Mouse (Mus musculus) lung, adult 2 months (tissue): ENCODE measurements around the gene Tusc2. TPM values are rescaled to one million over a fixed set of nuclear protein-coding genes. Genes with fewer than 3 reads are reported as not detected.

Experiments
- DNase-seq: peaks from one replicate; pipeline ENCODE4 v3.0.0; 2022
- H3K4me1 ChIP-seq: fragments of 200-500 bp; 2 replicates; pipeline ENCODE4 v1.6.1; 2011; ENCODE audit warnings: low read length; ENCODE audit not compliant: control insufficient read depth, insufficient read depth
- H3K4me3 ChIP-seq: fragments of 200-500 bp; replicated peaks from 2 replicates; pipeline ENCODE3; 2011; ENCODE audit warnings: low read depth, mild to moderate bottlenecking, control low read depth, low read length; ENCODE audit errors: extremely low read depth
- CTCF ChIP-seq: fragments of 200-500 bp; IDR thresholded peaks from 2 replicates; pipeline ENCODE4 v1.5.1; 2011; ENCODE audit warnings: mild to moderate bottlenecking, low read length, control low read depth; ENCODE audit not compliant: insufficient read depth
- POLR2A ChIP-seq: fragments of 200-500 bp; IDR thresholded peaks from 2 replicates; pipeline ENCODE4 v1.6.1; 2011; ENCODE audit warnings: low read depth, mild to moderate bottlenecking, control low read depth, low read length, borderline replicate concordance; ENCODE audit errors: extremely low read depth
- WGBS: fragments of 180-500 bp; shearing (Covaris S2); methylation state at CpG from one replicate; pipeline ENCODE4 v1.1.7; 2018; 5-methylcytosine and 5-hydroxymethylcytosine counted together
- polyA plus RNA-seq: library from polyadenylated mRNA; depleted of rRNA; stranded (reverse); fragments of >200 nt; gene quantifications from 2 replicates; pipeline ENCODE4 v1.2.3, GENCODE M21; 2012

The Tusc2 gene
- polyA plus RNA-seq, 1 experiment: 46.7 TPM

- no peak overlapping the region for H3K4me3 ChIP-seq
- no peak for TF ChIP-seq CTCF
- no peak for TF ChIP-seq POLR2A
- DNase-seq: no peak
- H3K4me1 ChIP-seq: peaks cover 30% of the 10 kb centered on the region
- 85% methylated on average over 7 of the region's 7 CpGs for WGBS
Measured at GRCm38 (mm10) chr9:107538231-107538630, 24.8 kb upstream of the Tusc2 start.

- 88% methylated on average over 3 of the region's 3 CpGs for WGBS
- no peak for DNase-seq
- no peak for TF ChIP-seq CTCF
- TF ChIP-seq POLR2A: no peak
Measured at GRCm38 (mm10) chr9:107538711-107539110, 24.3 kb upstream of the Tusc2 start.

GRCm38 (mm10) chr9:107539940-107540339 lies 23.1 kb upstream of the Tusc2 start:
- WGBS: 92% methylated on average over 8 of the region's 8 CpGs
- no peak for DNase-seq
- peaks cover 29% of the 10 kb centered on the region for H3K4me1 ChIP-seq
- TF ChIP-seq CTCF (no peak), POLR2A (no peak)
- H3K4me3 ChIP-seq: no peak overlapping the region

More at GRCm38 (mm10) chr9:107538711-107539110, 24.3 kb upstream of the Tusc2 start:
- Histone ChIP-seq H3K4me1 (peaks cover 30% of the 10 kb centered on the region), H3K4me3 (no peak overlapping the region)

- TF ChIP-seq CTCF: no peak
- no peak for TF ChIP-seq POLR2A
- 65% methylated on average over 4 of the region's 4 CpGs for WGBS
- Histone ChIP-seq H3K4me3 (no peak overlapping the region), H3K4me1 (peaks cover 25% of the 10 kb centered on the region)
- no peak for DNase-seq
Measured at GRCm38 (mm10) chr9:107540420-107540819, 22.6 kb upstream of the Tusc2 start.

- peaks cover 19% of the 10 kb centered on the region for H3K4me1 ChIP-seq
- TF ChIP-seq POLR2A (no peak), CTCF (no peak)
- no peak for DNase-seq
- WGBS: 21% methylated on average over 10 of the region's 10 CpGs
- no peak overlapping the region for H3K4me3 ChIP-seq
Measured at GRCm38 (mm10) chr9:107541005-107541404, 22.1 kb upstream of the Tusc2 start.

GRCm38 (mm10) chr9:107541474-107542351 lies 21.3 kb upstream of the Tusc2 start, which contains the start of the genes Cyb561d2 and Nprl2:
Gene Cyb561d2, minus strand, starts transcription at chr9:107542193.
Gene Nprl2, plus strand, starts transcription at chr9:107542226.
- WGBS: under 1% methylated on average over 46 of the region's 46 CpGs
- H3K4me1 ChIP-seq: peaks cover 13% of the 10 kb centered on the region
- TF ChIP-seq POLR2A (peak; percentile 69; the same call in 1 of the 2 replicates), CTCF (no peak)
- DNase-seq: peak; percentile 96
- peak within 1 kb of the TSS; percentile 95 for H3K4me3 ChIP-seq

- TF ChIP-seq POLR2A: no peak
- no peak for TF ChIP-seq CTCF
- no peak for DNase-seq
- H3K4me3 ChIP-seq: peak overlapping the region; percentile 95
- 2% methylated on average over 11 of the region's 11 CpGs for WGBS
- peaks cover 9% of the 10 kb centered on the region; the same call in 1 of the 2 replicates for H3K4me1 ChIP-seq
Measured at GRCm38 (mm10) chr9:107542352-107542686, 20.7 kb upstream of the Tusc2 start.

- no peak for TF ChIP-seq CTCF
- no peak for TF ChIP-seq POLR2A
- 32% methylated on average over 8 of the region's 8 CpGs for WGBS
- no peak overlapping the region for H3K4me3 ChIP-seq
- DNase-seq: no peak
- peaks cover 9% of the 10 kb centered on the region; the same call in 1 of the 2 replicates for H3K4me1 ChIP-seq
Measured at GRCm38 (mm10) chr9:107542721-107543120, 20.3 kb upstream of the Tusc2 start.

GRCm38 (mm10) chr9:107543299-107543698 lies 19.8 kb upstream of the Tusc2 start:
- TF ChIP-seq CTCF: no peak
- TF ChIP-seq POLR2A: no peak
- Histone ChIP-seq H3K4me1 (peaks cover 9% of the 10 kb centered on the region; the same call in 1 of the 2 replicates), H3K4me3 (no peak overlapping the region)
- 88% methylated on average over 11 of the region's 11 CpGs for WGBS
- no peak for DNase-seq
